Mouse (Mus musculus): ENCODE measurements at regions not wholly inside any gene's neighbourhood (a gene's known extent, or its start where the extent isn't known, plus 50 kb on each side); places are given as distances from the start of the nearest gene placed in this dataset.

GRCm38 (mm10) chr3:134124982-134125381 is 111.3 kb upstream of the Cxxc4 start:
- ATAC-seq: no peak

DNA sequence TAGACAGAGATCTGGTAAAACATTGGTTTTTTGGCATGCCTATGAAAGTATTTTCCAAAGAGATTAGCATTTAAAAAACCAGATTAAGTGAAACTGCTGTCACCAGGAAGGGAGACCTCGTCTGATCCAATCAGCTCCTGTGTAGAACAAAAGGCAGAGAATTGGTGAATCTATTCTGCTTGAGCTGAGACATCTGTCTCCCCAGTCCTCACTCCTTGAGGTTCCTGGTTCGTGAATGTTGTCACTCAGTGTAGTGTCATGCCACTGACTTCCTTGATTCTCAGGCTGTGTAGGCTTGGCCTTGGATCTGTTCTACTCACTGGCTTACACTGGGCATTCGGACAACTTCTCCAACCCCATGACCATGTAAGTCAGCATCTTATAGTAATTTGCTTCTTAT is 105.9 kb upstream of the Cxxc4 start:
- ATAC-seq: no peak

GRCm38 (mm10) chr3:134145251-134145650 is 91.0 kb upstream of the Cxxc4 start:
- no peak for ATAC-seq

DNA sequence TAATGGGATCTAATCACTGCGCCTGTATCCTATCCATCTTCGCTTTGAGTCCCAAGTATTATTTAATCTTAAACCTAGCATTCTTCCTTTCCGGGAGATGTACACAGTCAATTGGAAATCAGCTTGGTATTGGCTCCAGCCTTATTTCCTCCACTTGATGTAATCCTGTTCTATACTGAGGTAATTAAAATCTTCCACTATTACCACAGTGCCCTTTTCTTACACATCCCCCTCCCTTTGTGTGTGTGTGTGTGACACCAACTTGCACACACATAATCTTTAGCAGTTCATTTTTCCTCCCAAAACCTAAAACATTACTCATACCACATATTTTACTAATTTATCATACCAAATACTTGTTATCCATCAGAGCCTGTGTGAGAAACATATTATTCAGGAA is 90.3 kb upstream of the Cxxc4 start:
- ATAC-seq: no peak

GRCm38 (mm10) chr3:134146373-134147224 is 89.7 kb upstream of the Cxxc4 start:
- no peak for ATAC-seq

DNA sequence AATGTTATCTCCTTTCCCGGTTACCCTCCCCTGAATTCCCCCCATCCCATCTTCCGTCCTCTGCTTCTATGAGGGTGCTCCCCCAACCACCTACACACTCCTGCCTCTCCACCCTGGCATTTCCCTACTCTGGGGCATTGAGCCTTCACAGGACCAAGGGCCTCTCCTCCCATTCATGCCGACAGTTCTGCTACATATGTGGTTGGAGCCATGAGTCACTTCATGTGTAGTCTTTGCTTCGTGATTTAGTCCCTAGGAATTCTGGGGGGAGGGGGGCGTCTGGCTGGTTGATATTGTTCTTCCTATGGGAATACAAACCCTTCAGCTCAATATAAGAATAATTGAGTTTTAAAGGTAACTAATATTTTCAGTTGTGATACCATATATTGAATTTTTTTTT is 74.0 kb upstream of the Cxxc4 start:
- ATAC-seq: no peak

DNA sequence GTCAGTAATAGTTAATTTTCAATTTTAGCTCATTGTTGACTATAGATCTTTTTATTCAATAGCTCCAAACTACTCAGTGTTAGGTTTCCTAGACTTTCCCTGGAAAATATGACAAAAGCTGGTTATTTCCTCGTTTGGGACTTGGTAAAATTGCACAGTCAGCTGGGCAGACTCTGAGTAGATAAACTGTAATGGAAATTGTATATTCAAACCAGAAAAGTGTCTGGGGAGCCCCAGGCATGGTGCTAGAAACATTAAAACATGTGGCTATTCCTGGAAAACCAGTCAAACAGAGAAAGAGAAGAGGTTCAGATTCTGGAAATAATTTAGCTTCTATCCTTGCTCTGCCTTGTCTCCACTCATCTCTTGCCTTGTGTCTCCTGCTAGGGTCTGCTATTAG is 66.4 kb upstream of the Cxxc4 start:
- ATAC-seq: no peak

DNA sequence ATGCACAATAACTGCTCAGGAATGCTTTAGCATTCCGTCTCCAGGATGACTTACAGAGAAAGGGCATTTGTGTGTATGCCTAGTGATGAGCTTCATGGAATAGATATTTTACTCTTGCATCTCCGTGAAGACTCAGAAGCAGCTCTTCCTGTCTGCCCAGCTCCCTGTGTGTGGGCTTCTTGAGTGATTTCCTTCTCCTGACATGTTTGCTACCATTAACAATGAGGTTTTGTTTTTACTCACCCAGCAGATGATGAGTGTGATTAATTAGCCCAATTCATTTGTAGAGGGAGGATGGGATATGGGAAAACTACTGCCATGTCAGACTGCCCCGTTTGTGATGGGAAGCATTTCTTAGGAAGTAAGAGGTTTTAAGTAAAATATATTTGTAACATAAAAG is 63.9 kb upstream of the Cxxc4 start:
- no peak for ATAC-seq

DNA sequence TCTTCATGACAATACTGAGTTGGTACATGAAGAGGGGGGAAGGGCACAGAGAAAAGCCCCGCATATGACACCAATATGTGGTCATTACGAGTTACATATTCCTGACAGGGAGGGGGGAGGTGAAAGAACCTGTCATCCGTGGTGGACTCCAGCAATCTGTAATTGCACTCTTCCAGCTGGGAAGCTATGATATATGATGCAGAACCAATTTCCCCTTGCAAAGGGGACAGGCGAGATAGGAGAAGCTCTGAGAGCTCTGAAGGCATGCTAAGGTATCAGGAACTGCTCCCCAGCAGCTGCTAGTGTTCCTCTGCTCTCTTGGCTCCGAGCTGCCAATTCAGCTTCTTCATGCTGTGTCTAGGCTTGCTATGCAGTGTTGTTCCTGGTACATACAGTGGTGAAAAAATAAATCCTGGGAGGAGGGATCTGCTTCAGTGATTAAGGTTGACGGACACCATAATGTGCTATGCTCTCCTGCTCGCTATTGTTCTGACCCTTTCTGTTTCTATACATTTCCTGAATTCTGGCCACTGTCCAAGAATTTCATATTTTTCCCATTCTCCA is 57.7 kb upstream of the Cxxc4 start:
- no peak for ATAC-seq

DNA sequence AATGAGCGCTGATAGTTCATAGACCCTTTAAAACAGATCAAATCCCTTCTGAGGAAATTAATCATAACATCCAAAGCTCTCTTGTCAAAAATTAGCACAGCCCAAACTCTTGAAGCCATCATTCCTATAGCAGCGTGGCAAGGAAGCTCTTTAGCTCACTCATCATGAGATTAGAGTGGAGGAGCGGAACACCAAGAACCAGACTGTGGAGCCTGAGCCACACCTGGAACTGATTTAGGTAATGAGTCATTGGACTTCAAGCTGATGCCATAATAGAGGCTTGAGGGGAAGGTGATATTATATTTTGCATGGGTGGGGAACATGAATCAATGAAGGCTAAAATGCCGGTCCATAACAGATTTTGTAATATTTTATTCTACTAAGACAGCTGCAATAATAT is 52.2 kb upstream of the Cxxc4 start:
- no peak for ATAC-seq

Measured in inflammation-experienced regulatory T-cells, adult 6 months (primary cell).